Mouse (Mus musculus) kidney, postnatal 36 days (tissue): ENCODE measurements around the gene Cdk9.
A peak's percentile ranks its signal among the peaks of the same experiment; 100 is the strongest.

Experiments
- DNase-seq, 2 experiments: peaks; one replicate each; pipeline ENCODE4 v3.0.0; 2021 to 2022; ENCODE audit warnings: mixed read lengths in 2 of 2

Gene Cdk9

GRCm38 (mm10) chr2:32712934-32713817, at the start of gene Cdk9:
Gene Cdk9 (minus strand): TSS chr2:32713076.
- DNase-seq = peak; percentile 92

GRCm38 (mm10) chr2:32761859-32762258, 49.0 kb upstream of the Cdk9 start:
- no peak for DNase-seq

- DNase-seq = no peak
Observed at GRCm38 (mm10) chr2:32761361-32761760, 48.5 kb upstream of the Cdk9 start.

- DNase-seq = no peak
Observed at GRCm38 (mm10) chr2:32759001-32759400, 46.1 kb upstream of the Cdk9 start.

- peak; percentile 45 to 54 for DNase-seq
Observed at GRCm38 (mm10) chr2:32758503-32758902, 45.6 kb upstream of the Cdk9 start.

- peak; percentile 98 for DNase-seq
Observed at GRCm38 (mm10) chr2:32757056-32757845, 44.4 kb upstream of the Cdk9 start, which contains the start of gene Tor2a. Gene Tor2a (plus strand): TSS chr2:32757234.

- no peak for DNase-seq
Observed at GRCm38 (mm10) chr2:32756674-32757055, 43.8 kb upstream of the Cdk9 start.

GRCm38 (mm10) chr2:32752181-32752580, 39.3 kb upstream of the Cdk9 start:
- DNase-seq = no peak

GRCm38 (mm10) chr2:32751665-32752033, 38.8 kb upstream of the Cdk9 start:
- no peak for DNase-seq

GRCm38 (mm10) chr2:32750887-32751664, 38.2 kb upstream of the Cdk9 start:
- DNase-seq = peak; percentile 88 to 90

- DNase-seq = no peak
Observed at GRCm38 (mm10) chr2:32750199-32750598, 37.3 kb upstream of the Cdk9 start.

GRCm38 (mm10) chr2:32749082-32749481, 36.2 kb upstream of the Cdk9 start:
- no peak for DNase-seq

GRCm38 (mm10) chr2:32744272-32744982, 31.6 kb upstream of the Cdk9 start:
- DNase-seq = peak in 1 of 2 experiments; percentile 54

GRCm38 (mm10) chr2:32742173-32742531, 29.3 kb upstream of the Cdk9 start:
- DNase-seq = no peak

GRCm38 (mm10) chr2:32741273-32742172, 28.6 kb upstream of the Cdk9 start:
- peak in 1 of 2 experiments; percentile 44 for DNase-seq

- no peak for DNase-seq
Observed at GRCm38 (mm10) chr2:32740916-32741272, 28.0 kb upstream of the Cdk9 start, which contains the start of gene 6330409D20Rik. Gene 6330409D20Rik (minus strand): TSS chr2:32741016.

GRCm38 (mm10) chr2:32739311-32739710, 26.4 kb upstream of the Cdk9 start:
- DNase-seq = no peak

- DNase-seq = no peak
Observed at GRCm38 (mm10) chr2:32737008-32737407, 24.1 kb upstream of the Cdk9 start.

GRCm38 (mm10) chr2:32736306-32736829, 23.5 kb upstream of the Cdk9 start:
- DNase-seq = peak; percentile 37 to 46

GRCm38 (mm10) chr2:32734933-32735332, 22.1 kb upstream of the Cdk9 start:
- DNase-seq = peak; percentile 83 to 85

- peak; percentile 42 to 61 for DNase-seq
Observed at GRCm38 (mm10) chr2:32734480-32734879, 21.6 kb upstream of the Cdk9 start.
